Mouse (Mus musculus): ENCODE results near the gene Mfge8.

The Mfge8 gene

GRCm38 (mm10) chr7:79129883-79130282 is 19.0 kb downstream of the Mfge8 start:
- peak; percentile 30 to 46 for DNase-seq

GRCm38 (mm10) chr7:79123465-79123864 is 25.4 kb downstream of the Mfge8 start:
- DNase-seq = peak in 1 of 2 experiments; percentile 25

GRCm38 (mm10) chr7:79113848-79114247 is 35.0 kb downstream of the Mfge8 start:
- DNase-seq = no peak

- no peak for DNase-seq
These were observed 52.4 kb downstream of the Mfge8 start for GRCm38 (mm10) chr7:79096492-79096891.

GRCm38 (mm10) chr7:79089111-79089510 is 59.7 kb downstream of the Mfge8 start:
- peak; percentile 47 to 67 for DNase-seq

Data from cerebellum, postnatal 14 days (tissue).